Mouse (Mus musculus) bone marrow macrophage, adult 2 months (primary cell): Measurements from ENCODE around the gene Ppp2r2c.

Experiments
- CTCF ChIP-seq: IDR thresholded peaks from 2 replicates; pipeline ENCODE4 v1.5.1; 2012; ENCODE audit warnings: low read depth, mild to moderate bottlenecking, low read length, moderate library complexity
- POLR2A ChIP-seq: IDR thresholded peaks from 2 replicates; pipeline ENCODE4 v1.6.1; 2012; ENCODE audit warnings: mild to moderate bottlenecking, low read depth, low read length, borderline replicate concordance

DNA sequence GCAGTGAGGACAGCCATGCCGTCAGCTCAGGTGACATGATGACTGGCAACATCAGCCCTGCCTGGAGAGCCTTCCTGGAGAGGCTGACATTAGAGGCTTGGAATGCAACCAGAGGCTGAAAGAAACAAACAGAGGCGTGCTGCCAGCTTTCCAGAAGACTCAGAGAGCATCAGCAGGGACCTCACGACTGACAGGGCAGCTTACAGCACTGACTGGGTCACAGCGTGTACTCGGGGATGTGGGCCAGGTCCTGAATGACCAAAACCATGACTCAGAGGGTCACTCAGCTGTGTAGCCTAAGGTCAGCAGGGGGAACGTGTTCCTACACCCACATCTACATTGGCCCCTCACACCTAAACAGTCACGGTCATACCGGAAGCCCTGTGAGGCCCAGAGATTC, 110.7 kb downstream of the Ppp2r2c start:
- TF ChIP-seq POLR2A (no peak), CTCF (no peak)
